Mouse (Mus musculus): ENCODE results near the gene Abca15. TPM values are rescaled to one million over a fixed set of nuclear protein-coding genes. Genes with fewer than 3 reads are reported as not detected.
"Not testable (repeated sequence)": the region's sequence is repeated elsewhere in the genome, so short reads cannot be mapped to it uniquely, and the experiment has no call there.

Gene Abca15
- polyA plus RNA-seq (2015; fragmentation: Nextera tagmentation; extraction: Ambion mirVana): not detected in 2 replicates

GRCm38 (mm10) chr7:120328087-120328793 lies at the start of gene Abca15:
Abca15 (plus strand) TSS chr7:120328670.
- no peaks in the 10 kb centered on the region for H3K9me3 ChIP-seq
- H3K27ac ChIP-seq (replicated peaks): no peak within 1 kb of the TSS
- H3K27me3 ChIP-seq (replicated peaks): peaks cover 12% of the 10 kb centered on the region
- peak within 1 kb of the TSS; percentile 48; the same call in 1 of the 2 replicates for H3K9ac ChIP-seq
- ATAC-seq (ENCODE audit: extremely low read depth, insufficient number of reproducible peaks, low FRiP score, low TSS enrichment): no peak
- H3K4me3 ChIP-seq: peak within 1 kb of the TSS; percentile 42
- peak within 1 kb of the TSS; percentile 69 for H3K4me2 ChIP-seq
- H3K36me3 ChIP-seq: no peaks in the 10 kb centered on the region
- 77% methylated on average over 22 of the region's 22 CpGs for WGBS
- H3K4me1 ChIP-seq: peaks cover 9% of the 10 kb centered on the region

GRCm38 (mm10) chr7:120285286-120285685 lies 43.2 kb upstream of the Abca15 start:
- ATAC-seq (ENCODE audit: extremely low read depth, insufficient number of reproducible peaks, low FRiP score, low TSS enrichment): no peak
- Histone ChIP-seq H3K4me1 (0 out of 2 replicates have a peak, but pooled peaks cover 3% of the 10 kb centered on the region), H3K27me3 (replicated peaks) (no peaks in the 10 kb centered on the region), H3K27ac (replicated peaks) (no peak overlapping the region), H3K9ac (no peak overlapping the region), H3K4me3 (no peak overlapping the region), H3K9me3 (no peaks in the 10 kb centered on the region), H3K36me3 (no peaks in the 10 kb centered on the region), H3K4me2 (no peak overlapping the region)
- 53% methylated on average over 3 of the region's 3 CpGs for WGBS

DNA sequence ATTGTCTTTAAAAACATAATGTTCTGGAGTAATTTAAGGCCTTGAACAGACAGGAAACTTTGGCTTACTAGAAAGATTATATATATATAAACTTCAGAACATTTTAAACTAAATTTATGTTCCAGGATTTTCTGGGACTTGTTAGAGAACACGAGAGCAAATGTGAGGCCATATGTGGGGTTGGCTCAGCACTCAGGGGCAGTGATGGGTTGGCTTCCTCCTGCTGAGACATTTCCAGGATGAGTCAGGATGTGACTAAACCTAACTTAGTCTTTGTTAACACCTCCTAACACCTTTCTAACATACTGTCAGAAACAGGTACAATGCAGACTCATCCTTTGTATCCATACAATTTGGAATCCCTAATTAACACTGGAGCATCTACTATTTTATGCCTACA lies 12.4 kb upstream of the Abca15 start:
- Histone ChIP-seq H3K27me3 (replicated peaks) (no peaks in the 10 kb centered on the region), H3K4me3 (no peak overlapping the region), H3K9ac (no peak overlapping the region), H3K36me3 (no peaks in the 10 kb centered on the region), H3K27ac (replicated peaks) (no peak overlapping the region), H3K4me1 (no peaks in the 10 kb centered on the region), H3K4me2 (no peak overlapping the region), H3K9me3 (no peaks in the 10 kb centered on the region)
- ATAC-seq (ENCODE audit: extremely low read depth, insufficient number of reproducible peaks, low FRiP score, low TSS enrichment): no peak
- 44% methylated on average over 1 of the region's 1 CpGs for whole genome bisulfite sequencing

- Histone ChIP-seq H3K9ac (no peak overlapping the region), H3K9me3 (no peaks in the 10 kb centered on the region), H3K36me3 (no peaks in the 10 kb centered on the region), H3K4me3 (no peak overlapping the region), H3K27ac (replicated peaks) (no peak overlapping the region), H3K4me1 (peaks cover 9% of the 10 kb centered on the region), H3K27me3 (replicated peaks) (peaks cover 2% of the 10 kb centered on the region; the same call in 1 of the 2 replicates), H3K4me2 (no peak overlapping the region)
- 43% methylated on average over 4 of the region's 4 CpGs for WGBS
- ATAC-seq (ENCODE audit: extremely low read depth, insufficient number of reproducible peaks, low FRiP score, low TSS enrichment): no peak
Observed at GRCm38 (mm10) chr7:120322963-120323362, 5.5 kb upstream of the Abca15 start.

- H3K9ac ChIP-seq; H3K4me3 ChIP-seq; H3K9me3 ChIP-seq; H3K27ac ChIP-seq (replicated peaks); ATAC-seq (ENCODE audit: extremely low read depth, insufficient number of reproducible peaks, low FRiP score, low TSS enrichment); H3K4me2 ChIP-seq; H3K4me1 ChIP-seq; H3K36me3 ChIP-seq: not testable (repeated sequence)
- 63% methylated on average over 2 of the region's 2 CpGs for WGBS
- peaks cover 12% of the 10 kb centered on the region for H3K27me3 ChIP-seq (replicated peaks)
Observed at GRCm38 (mm10) chr7:120325911-120326310, 2.6 kb upstream of the Abca15 start.

- Histone ChIP-seq H3K4me3 (peak overlapping the region; percentile 42), H3K9me3 (no peaks in the 10 kb centered on the region), H3K27ac (replicated peaks) (no peak overlapping the region), H3K4me2 (peak overlapping the region; percentile 69), H3K9ac (peak overlapping the region; percentile 48; the same call in 1 of the 2 replicates), H3K27me3 (replicated peaks) (peaks cover 12% of the 10 kb centered on the region), H3K4me1 (peaks cover 9% of the 10 kb centered on the region), H3K36me3 (no peaks in the 10 kb centered on the region)
- no peak for ATAC-seq (ENCODE audit: extremely low read depth, insufficient number of reproducible peaks, low FRiP score, low TSS enrichment)
- WGBS: 16% methylated on average over 22 of the region's 22 CpGs
Observed at GRCm38 (mm10) chr7:120327220-120328073, 1.0 kb upstream of the Abca15 start.

- 35% methylated on average over 13 of the region's 13 CpGs for WGBS
- no peak overlapping the region for H3K4me3 ChIP-seq
- H3K9ac ChIP-seq: no peak overlapping the region
- ATAC-seq (ENCODE audit: extremely low read depth, insufficient number of reproducible peaks, low FRiP score, low TSS enrichment): no peak
- H3K36me3 ChIP-seq: no peaks in the 10 kb centered on the region
- no peak overlapping the region for H3K27ac ChIP-seq (replicated peaks)
- H3K4me2 ChIP-seq: no peak overlapping the region
- no peaks in the 10 kb centered on the region for H3K4me1 ChIP-seq
- no peaks in the 10 kb centered on the region for H3K9me3 ChIP-seq
- no peaks in the 10 kb centered on the region for H3K27me3 ChIP-seq (replicated peaks)
Observed at GRCm38 (mm10) chr7:120361159-120361558, 32.7 kb downstream of the Abca15 start.

GRCm38 (mm10) chr7:120409447-120409846 lies 81.0 kb downstream of the Abca15 start, which contains the start of gene Abca16:
Abca16 (plus strand) TSS chr7:120409647.
- no peak within 1 kb of the TSS for H3K9ac ChIP-seq
- WGBS: 69% methylated on average over 10 of the region's 10 CpGs

GRCm38 (mm10) chr7:120412391-120412790 lies 83.9 kb downstream of the Abca15 start:
- H3K9ac ChIP-seq: no peak overlapping the region
- no peaks in the 10 kb centered on the region for H3K9me3 ChIP-seq
- WGBS: 74% methylated on average over 1 of the region's 1 CpGs
- no peak overlapping the region for H3K4me3 ChIP-seq
- no peak for ATAC-seq (ENCODE audit: extremely low read depth, insufficient number of reproducible peaks, low FRiP score, low TSS enrichment)
- no peaks in the 10 kb centered on the region for H3K4me1 ChIP-seq
- H3K36me3 ChIP-seq: no peaks in the 10 kb centered on the region
- no peak overlapping the region for H3K27ac ChIP-seq (replicated peaks)
- H3K4me2 ChIP-seq: no peak overlapping the region
- no peaks in the 10 kb centered on the region for H3K27me3 ChIP-seq (replicated peaks)

More at GRCm38 (mm10) chr7:120409447-120409846, 81.0 kb downstream of the Abca15 start, which contains the start of gene Abca16:
- Histone ChIP-seq H3K36me3 (no peaks in the 10 kb centered on the region), H3K27me3 (replicated peaks) (no peaks in the 10 kb centered on the region), H3K27ac (replicated peaks) (no peak within 1 kb of the TSS), H3K4me2 (no peak within 1 kb of the TSS), H3K9me3 (no peaks in the 10 kb centered on the region), H3K4me1 (no peaks in the 10 kb centered on the region), H3K4me3 (no peak within 1 kb of the TSS)
- ATAC-seq (ENCODE audit: extremely low read depth, insufficient number of reproducible peaks, low FRiP score, low TSS enrichment): no peak

DNA sequence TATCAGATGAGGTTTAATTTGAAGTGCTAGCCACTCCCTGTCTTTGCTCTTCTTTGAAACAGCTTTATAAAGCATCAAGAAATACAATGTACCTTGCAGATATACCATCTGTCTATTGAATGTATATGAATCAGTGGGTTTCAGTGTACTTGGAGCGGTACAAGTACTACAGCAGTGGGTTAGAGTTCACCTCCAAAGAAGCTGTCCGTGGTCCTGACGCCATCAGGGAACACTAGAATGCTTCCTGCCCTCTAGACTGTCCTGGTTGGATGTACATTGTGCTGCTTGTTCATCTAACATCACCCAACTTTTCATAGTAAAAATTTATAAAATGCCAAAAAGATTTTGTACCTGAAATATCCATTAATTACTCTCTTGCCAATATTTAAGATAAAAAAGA lies 98.2 kb downstream of the Abca15 start:
- Histone ChIP-seq H3K36me3 (no peaks in the 10 kb centered on the region), H3K4me1 (no peaks in the 10 kb centered on the region), H3K9ac (no peak overlapping the region), H3K27ac (replicated peaks) (no peak overlapping the region), H3K9me3 (no peaks in the 10 kb centered on the region), H3K27me3 (replicated peaks) (no peaks in the 10 kb centered on the region), H3K4me3 (no peak overlapping the region), H3K4me2 (no peak overlapping the region)
- WGBS: 23% methylated on average over 3 of the region's 3 CpGs
- ATAC-seq (ENCODE audit: extremely low read depth, insufficient number of reproducible peaks, low FRiP score, low TSS enrichment): no peak

DNA sequence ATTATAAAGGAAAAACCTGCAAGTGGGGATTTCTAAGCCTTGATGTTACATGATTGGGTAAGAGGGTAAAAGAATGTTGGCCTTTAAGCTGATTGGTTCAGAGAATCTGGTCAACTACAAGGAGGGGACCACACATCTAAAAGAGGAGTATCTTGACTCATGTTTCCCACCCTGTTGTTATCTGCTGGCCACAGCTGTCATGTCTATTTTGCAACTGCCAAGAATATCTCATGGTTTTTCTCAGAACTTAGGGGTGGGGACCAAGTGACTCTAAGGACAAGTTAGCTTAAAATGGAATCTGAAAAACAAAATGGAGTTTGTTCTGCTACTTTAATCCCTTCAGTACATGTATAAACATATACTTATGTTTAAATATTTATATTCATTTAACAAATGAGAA lies 103.0 kb downstream of the Abca15 start:
- Histone ChIP-seq H3K36me3 (no peaks in the 10 kb centered on the region), H3K9ac (no peak overlapping the region), H3K4me3 (no peak overlapping the region), H3K27ac (replicated peaks) (no peak overlapping the region), H3K4me2 (no peak overlapping the region), H3K9me3 (no peaks in the 10 kb centered on the region; the same call in 1 of the 2 replicates), H3K27me3 (replicated peaks) (no peaks in the 10 kb centered on the region), H3K4me1 (no peaks in the 10 kb centered on the region)
- no peak for ATAC-seq (ENCODE audit: extremely low read depth, insufficient number of reproducible peaks, low FRiP score, low TSS enrichment)
